Mouse (Mus musculus) liver (tissue): Measurements from ENCODE around the gene Tead1.
A peak's percentile ranks its signal among the peaks of the same experiment; 100 is the strongest.

Experiments
- DNase-seq: peaks from one replicate; pipeline ENCODE4 v3.0.0-alpha.2; 2020; ENCODE audit warnings: mixed read lengths

The Tead1 gene

GRCm38 (mm10) chr7:112679171-112679512 lies at the start of gene Tead1:
Tead1 (plus strand) TSS chr7:112679318.
- DNase-seq, result peak; percentile 85

- no peak for DNase-seq
Measured at GRCm38 (mm10) chr7:112634505-112635213, 44.5 kb upstream of the Tead1 start.

GRCm38 (mm10) chr7:112635936-112636335 lies 43.2 kb upstream of the Tead1 start:
- DNase-seq, result no peak

GRCm38 (mm10) chr7:112643866-112644543 lies 35.1 kb upstream of the Tead1 start:
- DNase-seq, result no peak

- DNase-seq, result no peak
Measured at GRCm38 (mm10) chr7:112644701-112645100, 34.4 kb upstream of the Tead1 start.

- no peak for DNase-seq
Measured at GRCm38 (mm10) chr7:112645724-112646123, 33.4 kb upstream of the Tead1 start.

- DNase-seq, result no peak
Measured at GRCm38 (mm10) chr7:112647417-112647816, 31.7 kb upstream of the Tead1 start.

GRCm38 (mm10) chr7:112656141-112656662 lies 22.9 kb upstream of the Tead1 start:
- peak; percentile 37 for DNase-seq

- no peak for DNase-seq
Measured at GRCm38 (mm10) chr7:112658939-112659338, 20.2 kb upstream of the Tead1 start.

- DNase-seq, result no peak
Measured at GRCm38 (mm10) chr7:112659816-112660215, 19.3 kb upstream of the Tead1 start.

- peak; percentile 17 for DNase-seq
Measured at GRCm38 (mm10) chr7:112660325-112660724, 18.8 kb upstream of the Tead1 start.

GRCm38 (mm10) chr7:112662398-112663313 lies 16.5 kb upstream of the Tead1 start:
- DNase-seq, result no peak

GRCm38 (mm10) chr7:112663314-112663966 lies 15.7 kb upstream of the Tead1 start:
- DNase-seq, result peak; percentile 11

- no peak for DNase-seq
Measured at GRCm38 (mm10) chr7:112669993-112670392, 9.1 kb upstream of the Tead1 start.

GRCm38 (mm10) chr7:112678418-112679170 lies 524 bp upstream of the Tead1 start:
- peak; percentile 40 for DNase-seq

- DNase-seq, result peak; percentile 36
Measured at GRCm38 (mm10) chr7:112679513-112680245, 561 bp downstream of the Tead1 start.

GRCm38 (mm10) chr7:112680498-112681251 lies 1.6 kb downstream of the Tead1 start:
- DNase-seq, result peak; percentile 23

GRCm38 (mm10) chr7:112684626-112685561 lies 5.8 kb downstream of the Tead1 start:
- peak; percentile 15 for DNase-seq

- no peak for DNase-seq
Measured at GRCm38 (mm10) chr7:112685993-112686392, 6.9 kb downstream of the Tead1 start.
